Mouse (Mus musculus) thymus, postnatal 4 days (tissue): ENCODE results near the gene Smim20.

Experiments
- DNase-seq: peaks from one replicate; pipeline ENCODE4 v3.0.0; 2021

Smim20 gene

DNA sequence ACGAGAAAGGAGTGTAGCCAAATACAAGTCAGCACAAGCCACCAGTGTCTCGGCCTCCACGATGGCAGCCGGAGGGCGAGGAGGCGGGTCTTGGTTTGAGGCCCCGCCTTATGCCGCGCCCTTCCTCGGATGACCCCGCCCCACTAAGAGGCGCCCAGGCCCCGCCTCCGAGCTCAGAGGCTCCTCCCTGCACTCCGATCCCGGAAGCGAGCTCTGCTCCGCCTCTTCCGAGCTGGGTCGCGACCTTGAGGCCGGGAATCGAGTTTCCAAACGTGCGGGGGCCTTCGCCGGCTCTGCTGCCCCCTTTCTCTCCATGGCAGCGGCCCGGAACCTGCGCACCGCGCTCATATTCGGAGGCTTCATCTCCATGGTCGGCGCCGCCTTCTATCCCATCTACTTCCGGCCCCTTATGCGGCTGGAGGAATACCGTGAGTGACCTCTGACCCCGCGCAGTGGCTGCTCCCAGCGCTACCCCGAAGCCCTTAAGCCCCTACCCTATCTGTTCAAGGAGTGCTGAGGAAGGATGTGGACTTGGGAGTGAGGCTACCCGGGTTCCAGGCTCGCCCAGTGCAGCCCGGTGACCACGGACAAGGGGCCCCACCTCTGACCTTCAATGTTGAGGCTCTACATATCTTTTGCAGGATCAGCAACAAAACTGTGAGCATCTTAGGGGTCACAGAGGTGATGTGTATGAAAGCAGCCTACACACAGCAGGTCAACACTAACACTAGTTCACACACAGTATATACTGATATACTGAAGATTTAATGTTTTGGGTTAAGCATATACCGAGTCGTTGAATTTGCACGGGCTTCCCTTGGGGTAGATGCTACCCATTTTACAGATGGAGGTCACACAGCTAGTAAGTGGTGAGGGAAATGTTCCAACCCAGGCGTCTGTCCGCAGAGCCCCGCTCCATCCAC lies at the start of gene Smim20:
Gene Smim20 (plus strand): TSS at position 153 of the 923 bp plus-strand sequence.
- DNase-seq: peak; percentile 96

DNA sequence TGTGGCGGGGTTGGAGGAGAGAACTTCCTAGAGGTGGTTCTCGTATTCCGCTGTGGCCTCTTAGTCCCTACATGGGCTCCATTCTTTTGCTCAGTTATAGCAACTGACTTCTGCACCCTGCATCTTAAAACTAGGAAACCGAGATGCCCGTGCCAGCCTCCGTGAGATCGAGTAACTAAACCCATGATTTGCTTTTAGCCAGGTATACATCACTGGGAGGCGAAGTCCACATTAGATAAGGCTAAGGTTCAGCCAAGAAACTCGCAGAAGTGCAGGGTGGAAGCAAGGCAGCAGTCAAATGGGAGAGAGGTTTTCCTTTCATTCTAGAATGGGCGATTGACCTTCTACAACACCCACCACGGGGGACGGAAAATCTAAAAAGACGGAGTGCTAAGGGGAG lies 41.4 kb upstream of the Smim20 start:
- DNase-seq: no peak

DNA sequence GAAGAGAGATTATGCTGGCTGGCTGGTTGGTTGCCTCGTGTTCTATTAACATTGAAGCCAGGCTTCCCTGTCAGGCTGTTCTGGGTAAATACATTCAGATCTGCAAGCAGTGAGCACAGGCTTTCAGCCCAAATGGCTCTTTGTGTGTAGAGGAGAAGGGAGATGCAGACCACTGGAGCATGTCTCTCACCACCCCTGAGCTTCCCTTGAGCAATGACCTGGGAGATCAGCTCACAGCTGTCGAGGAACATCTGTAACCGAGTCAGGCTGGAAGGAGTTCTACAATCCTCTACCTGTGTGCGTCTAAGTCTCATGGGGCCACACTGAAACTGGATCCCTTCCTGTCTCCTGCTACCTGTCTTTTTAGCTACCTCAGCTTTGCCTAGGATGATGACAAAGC lies 36.3 kb upstream of the Smim20 start:
- DNase-seq: no peak

DNA sequence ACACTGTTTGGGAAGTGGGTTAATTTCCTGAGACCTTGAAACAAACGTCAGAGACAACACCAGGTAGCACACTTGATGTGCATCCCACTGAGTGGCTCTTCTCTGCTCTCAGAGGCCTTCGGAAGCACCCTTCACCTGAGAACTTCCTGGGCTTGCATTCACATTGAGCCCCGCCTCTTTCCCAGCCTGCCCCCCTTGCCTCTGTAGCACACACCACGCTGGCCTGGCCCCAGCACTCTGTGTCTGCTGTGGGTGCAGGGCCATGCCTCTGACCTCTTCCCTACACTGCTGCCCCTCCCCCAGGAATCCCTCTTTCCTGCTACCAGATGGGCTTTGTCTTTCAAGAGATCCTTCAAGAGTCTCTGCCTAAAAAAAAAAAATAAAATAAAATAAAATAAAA lies 31.3 kb upstream of the Smim20 start:
- DNase-seq: no peak

DNA sequence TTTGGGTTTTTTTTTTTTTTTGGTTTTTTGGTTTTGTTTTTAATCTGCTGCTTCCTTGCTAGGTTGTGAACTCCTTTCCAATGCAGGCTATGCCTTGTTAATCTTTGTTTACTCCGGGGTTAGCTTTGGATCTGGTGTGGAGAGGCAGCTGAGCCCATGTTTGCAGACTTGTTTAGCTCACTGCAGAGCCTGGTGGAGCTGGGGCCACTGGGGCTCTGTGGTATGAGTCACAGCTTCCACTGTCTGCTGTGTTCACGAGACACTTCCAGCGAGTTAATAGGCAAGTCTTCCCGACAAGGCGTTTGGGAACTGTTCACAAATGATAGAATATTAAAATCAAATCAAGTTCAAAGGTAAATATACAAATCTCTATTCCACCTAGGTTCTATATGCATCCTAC lies 30.7 kb upstream of the Smim20 start:
- DNase-seq: no peak

DNA sequence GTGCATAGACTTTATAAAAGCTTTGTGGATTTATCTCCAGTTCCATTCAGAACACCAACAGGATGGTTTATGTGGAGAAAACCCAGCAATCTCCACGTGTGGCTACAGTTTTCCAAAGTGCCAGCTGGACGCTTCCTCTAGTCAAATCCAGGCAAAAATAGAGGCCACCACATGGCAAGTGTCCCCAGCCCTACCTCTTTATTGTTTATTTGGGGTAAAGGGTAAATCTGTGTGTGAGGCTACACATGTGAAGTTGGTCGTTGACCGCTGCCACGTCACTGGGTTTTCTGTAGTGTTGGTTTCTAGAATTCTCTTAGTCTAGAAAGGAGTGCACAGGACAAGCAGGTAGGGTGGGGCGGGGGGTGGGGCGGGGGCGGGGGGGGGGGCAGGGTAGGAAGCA lies 30.1 kb upstream of the Smim20 start:
- DNase-seq: no peak

DNA sequence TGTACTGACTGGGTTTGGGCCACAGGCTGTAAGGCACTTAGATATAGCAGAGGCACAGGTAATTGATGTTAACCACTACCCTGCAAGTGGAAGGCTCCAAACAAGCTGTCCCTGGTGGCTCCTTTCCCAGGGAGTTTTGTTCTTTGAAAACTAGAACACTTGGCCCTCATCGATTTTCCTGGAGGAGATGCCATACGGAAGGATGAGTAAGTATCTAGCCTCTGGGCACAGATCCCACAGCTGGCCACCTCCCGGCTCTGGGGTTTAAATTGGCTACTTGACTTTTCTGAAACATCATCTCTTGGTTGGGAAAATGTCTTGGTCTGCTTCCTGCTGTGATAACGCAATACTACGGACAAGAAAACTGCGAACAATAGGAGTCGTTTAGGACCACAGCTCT lies 28.1 kb upstream of the Smim20 start:
- DNase-seq: no peak

DNA sequence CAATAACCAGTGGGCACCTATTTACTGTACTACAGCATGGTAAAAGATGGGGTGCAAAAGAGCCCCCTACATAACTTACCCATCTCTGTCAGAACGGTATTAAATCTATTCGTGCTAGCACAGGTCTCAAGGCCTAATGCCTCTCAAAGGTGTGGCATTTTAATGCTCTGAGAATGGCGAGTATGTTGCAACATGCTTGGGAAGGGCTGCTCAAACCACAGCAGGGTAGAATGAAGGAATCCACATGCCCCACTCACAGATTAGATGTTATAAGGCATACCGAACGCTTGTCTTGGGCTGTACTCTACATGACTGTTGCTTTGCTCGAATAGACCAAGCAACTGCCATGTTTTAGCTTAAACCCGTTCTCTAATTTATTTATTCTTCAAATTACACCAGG lies 27.7 kb upstream of the Smim20 start:
- no peak for DNase-seq

DNA sequence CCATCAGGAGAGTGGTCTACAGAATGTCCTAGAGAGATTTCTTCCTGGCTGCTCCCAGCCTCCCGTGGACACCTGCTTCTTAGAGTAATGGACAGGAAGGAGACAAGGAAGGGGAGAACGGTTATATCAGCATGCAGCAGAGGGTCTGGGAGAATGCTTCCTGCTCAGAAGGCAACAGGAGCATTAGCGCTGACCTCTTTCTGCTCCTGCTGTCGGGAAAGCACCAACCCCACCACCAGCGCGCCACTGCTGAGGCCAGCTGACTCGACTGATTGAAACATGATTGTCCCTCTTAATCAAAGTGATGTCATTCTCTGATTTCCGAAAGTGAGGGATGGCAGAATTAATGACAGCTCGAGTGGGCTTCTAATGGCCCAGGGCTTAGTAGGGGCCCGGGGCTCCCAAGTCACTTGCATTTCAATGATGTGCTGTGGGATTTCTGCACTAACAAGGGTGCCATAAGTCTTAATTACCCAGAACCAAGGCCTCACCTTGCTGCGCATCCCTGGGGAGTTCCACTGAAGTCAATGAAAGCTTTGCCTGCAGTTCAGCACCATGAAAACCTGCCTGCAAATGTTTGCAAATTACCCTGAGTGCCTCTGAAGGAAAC lies 26.9 kb upstream of the Smim20 start:
- DNase-seq: no peak

DNA sequence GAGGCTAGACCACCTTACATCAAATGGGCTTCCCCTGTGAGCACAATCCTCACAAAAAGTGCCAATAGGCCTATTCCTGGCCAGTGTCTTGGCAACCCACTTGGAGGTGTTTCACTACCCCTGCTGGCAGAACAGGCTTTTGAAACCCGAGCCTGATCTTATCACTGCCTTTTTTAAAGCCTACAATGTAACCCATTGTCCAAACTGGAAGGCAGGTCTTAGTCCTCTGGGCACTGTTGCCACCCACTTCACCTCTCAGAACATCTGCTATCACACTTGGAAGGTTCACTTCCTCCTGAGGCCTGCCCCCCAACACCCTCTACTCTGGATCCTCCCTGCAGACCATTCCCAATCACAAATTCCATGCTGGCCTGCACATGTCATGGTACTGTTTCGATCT lies 25.8 kb upstream of the Smim20 start:
- DNase-seq: no peak

DNA sequence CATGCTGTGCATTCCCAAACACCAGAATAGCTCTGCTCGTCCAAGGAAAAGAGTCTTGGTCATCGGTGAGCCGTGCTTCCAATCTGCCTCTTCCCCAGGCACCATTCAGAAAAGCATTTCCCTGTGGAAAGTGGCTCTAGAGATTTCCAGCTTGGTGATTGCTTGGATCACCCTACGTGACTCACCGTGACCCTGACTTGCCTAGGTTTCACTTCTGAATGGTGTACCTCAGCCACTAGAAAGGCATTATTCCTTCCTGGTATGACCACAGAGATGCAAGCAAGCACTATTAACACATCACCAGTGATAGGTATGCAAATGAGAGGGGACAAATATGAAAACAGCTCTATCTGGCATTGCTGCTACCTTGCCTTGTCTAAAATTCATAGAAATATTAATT lies 24.9 kb upstream of the Smim20 start:
- no peak for DNase-seq

DNA sequence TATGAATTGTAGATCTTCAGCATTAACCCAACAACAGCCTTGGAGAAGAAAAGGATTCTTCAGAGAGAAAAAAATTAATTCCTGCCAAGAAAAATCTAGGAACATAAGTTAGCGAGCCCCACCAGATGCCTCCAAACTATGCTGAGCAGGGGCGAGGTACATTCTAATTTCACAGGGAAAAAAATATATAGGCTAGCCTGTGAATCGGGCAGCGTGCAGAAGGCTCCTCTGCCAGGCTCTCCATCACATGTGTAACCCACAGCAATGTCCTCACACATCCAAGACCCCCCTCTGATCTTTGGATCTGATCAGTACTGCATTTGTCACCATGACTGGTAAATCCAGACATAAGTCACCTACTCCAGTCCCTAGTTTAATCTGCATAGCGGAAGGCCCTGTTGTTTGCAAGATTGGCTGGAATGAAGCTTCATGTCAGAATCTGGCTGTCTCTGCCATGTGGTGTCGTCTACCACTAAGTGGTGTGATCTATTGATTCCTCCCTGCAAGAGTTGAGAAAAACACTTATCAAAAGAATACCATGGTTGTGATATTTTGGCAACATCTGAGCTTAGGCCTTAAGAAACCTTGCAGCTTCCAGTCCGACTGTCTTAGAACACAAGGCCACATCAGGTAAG lies 23.9 kb upstream of the Smim20 start:
- no peak for DNase-seq

DNA sequence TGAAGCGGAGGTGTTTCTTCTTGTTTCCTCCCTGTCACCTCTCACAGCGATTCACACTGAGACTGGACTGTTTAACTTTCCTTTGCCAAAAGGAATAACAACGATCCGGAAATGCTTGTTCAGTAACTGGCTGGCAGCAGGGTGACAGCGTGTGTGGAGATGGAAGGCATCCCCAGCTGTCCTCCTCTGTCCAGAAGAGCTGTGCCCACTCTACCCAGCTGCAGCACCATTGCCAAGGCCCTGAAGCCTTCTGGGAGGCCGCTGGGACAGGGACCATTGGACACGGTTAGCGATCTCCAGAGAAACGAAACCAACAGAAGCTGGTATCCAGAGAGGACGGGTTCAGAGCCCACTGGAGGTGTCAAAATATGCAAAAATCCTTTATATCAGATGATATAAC lies 22.9 kb upstream of the Smim20 start:
- no peak for DNase-seq

DNA sequence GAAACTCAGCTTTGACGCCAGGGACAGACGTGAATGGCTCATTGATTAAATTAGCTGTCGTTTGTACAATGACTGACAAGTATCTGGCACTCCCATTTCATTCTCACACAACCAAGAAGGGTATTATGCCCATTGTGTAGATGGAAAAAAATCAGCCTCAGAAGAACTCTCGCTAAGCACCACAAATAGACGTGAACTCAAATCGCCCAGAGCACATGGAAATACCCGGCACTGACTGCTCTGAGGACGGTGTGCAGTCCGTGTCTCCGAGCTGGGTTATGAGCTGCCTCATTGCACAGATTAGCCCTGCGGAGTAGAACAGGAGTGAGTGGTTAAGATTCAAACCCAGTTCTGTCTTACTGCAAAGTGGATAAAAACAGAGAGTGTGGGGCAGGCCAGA lies 18.4 kb upstream of the Smim20 start:
- no peak for DNase-seq

DNA sequence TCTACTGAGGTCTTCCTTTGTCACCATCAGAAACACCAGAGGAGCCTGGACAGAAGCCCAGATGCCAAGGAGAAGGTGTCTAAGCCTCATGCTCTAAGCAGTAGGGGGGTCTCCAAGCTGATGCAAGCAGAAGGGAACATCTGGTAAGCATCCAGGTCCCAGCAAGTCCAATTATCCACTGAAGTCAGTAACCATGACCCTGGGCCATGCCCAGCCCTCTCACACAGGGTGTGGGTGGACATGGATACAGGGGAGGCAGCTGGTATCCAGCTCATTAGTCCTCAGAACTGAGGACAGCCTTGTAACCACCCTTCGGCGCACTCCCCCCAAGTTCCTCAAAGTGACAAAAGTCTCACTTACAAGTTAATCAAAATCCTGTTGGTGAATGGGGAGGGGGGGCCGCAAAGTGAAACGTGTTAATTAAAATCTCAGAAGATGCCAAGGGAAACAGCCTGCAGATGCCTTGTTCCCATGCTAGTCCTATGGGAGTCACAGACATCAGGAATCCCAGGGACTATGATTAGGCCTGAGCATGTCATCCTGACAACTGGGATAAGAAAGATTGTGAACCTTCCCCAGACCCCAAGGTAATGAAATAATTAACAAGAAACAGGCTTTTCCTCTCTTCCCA lies 17.3 kb upstream of the Smim20 start:
- DNase-seq: no peak

DNA sequence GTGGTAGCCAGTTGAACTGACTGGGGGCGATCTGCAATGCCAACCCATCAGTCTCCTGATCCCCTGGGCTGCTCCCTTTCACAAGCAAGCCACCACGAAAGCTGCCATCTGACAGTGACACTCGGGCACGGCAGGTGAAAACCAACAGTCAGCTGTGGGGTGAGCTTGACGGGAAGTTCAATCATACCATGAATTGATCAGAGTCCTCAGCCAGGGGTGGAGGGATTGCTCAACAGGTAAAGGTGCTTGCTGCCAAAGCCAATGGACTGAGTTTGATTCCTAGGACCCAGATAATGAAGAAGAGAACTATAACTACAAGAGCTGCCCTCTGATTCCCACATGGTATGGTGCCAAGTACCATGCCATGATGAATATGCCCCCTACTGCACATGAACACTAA lies 12.7 kb upstream of the Smim20 start:
- no peak for DNase-seq

DNA sequence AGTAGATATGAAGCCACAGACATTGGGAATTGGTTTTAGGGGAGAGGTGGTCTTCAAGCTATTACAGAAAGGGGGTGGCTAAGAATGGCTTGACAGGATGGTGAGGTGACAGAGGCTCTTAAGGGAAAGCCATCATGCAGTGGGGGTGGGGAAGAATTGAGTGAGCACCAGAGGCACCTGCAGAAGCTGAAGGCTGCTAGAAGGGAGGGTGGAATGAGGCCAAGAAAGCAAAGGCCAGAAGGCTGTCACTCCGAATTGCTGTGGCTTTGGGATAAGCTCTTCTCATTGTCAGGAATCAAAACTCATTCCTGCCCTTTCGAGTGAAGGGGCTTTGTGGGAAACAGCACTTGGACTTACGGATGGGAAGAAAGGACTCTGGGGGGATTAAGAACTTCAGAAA lies 12.1 kb upstream of the Smim20 start:
- DNase-seq: no peak

DNA sequence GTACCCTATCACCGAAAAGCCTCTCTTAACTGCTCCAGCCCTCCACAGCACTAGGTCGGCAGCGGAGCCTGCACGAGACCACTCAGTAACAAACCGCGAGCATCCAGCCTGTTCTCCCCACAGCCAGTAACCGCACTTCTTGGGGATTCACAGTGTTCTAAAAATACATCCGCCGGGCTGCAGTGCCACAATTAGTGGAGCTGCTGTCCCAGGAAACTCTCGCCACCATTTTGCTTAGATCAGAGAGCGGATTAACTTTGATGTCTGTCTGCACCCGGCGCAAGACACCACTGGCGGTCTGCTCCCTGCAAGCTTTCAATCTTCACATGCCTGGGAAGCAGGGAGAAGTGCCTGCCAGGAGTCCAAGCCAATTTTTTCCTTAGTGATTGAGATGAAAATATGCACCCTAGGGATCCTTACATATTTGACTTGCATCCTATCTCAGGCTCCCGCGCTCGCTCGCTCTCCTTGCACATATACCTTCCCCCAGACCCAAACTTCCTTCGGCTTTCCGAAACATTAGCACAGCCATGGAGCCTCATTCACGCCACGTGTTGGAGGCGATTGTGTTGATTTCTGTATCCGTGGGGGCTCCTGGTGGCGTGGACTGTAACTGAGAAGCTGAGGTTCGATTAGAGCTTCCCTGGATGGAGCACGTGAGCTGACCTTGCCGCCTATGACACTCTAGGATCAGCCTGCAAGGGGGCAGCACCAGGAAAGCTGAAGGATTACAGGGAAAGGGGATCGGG lies 8.7 kb upstream of the Smim20 start:
- peak; percentile 22 for DNase-seq

DNA sequence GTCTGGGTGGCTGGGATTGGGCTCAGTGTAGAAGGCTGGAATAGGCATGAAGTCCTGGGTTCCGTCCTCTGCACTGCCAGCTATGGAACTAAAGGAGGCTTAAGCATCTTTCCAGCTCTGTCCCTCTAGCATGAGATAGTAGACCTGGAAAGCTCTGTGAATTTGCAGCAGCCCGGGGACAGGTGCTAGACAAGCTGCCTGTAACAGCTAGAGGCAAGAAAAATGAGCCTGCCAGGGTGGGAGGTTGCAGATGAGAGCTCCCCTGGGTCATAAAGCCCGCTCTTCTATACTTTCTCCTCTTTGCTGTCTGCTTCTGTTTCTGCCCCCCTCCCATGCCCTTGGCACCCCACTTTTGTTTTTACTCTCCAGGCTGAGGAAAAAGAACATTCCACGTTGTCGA lies 7.0 kb upstream of the Smim20 start:
- DNase-seq: no peak

DNA sequence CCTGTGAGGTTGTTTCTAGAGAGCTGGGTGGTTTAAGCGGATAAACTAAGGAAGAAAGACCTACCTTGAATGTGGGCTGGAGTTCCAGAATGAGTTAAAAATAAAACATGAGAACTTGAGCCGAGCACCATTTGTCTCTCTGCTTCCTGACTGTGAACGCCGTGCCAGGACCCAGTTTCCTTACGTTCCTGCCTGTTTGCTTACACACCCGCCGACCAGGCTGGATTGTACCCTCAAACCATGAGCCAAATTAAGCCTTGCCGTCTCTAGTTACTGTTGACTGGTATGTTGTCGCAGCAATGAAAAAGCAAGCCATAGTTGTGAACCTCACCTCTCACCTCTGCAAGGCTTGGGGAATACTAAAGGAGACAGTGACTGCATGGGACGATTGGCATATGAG lies 4.9 kb upstream of the Smim20 start:
- no peak for DNase-seq

DNA sequence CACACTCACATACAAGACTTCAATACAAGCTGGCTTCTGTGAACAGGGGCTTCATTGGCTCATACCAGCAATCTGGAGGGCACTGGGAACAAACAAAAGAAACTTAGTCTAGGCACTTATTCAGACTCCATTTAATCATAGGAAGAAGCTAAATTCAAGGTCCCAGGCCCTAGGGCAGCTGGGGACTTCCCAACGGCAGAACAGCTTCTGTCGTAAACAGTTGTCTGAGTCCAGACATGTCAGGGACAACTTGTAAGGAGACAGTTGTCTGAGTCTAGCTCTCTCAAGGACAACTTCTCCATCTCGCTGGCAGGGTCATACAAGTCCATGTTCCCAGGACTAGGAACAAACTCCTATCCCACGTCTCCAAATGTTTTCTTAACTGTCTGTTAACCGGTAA lies 2.8 kb upstream of the Smim20 start:
- DNase-seq: no peak

DNA sequence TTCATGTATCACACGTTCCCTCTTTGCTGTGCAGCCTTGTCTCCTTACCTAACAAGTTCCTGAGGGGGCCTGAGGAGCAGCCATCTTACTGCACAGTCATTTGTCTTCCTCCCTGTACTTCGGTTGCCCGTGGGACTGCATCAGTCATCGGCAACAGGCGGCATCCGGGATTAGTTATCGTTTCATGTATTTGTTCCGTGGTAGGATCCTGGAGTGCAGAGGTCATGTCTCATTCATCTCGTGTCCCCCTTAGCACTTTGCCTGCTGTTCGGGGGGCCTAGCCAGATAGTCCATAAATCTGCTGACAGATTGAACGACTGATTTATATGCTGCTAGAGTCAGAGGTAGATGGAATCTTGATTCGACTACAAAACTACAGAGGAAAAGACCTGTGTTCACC lies 1.1 kb upstream of the Smim20 start:
- no peak for DNase-seq

DNA sequence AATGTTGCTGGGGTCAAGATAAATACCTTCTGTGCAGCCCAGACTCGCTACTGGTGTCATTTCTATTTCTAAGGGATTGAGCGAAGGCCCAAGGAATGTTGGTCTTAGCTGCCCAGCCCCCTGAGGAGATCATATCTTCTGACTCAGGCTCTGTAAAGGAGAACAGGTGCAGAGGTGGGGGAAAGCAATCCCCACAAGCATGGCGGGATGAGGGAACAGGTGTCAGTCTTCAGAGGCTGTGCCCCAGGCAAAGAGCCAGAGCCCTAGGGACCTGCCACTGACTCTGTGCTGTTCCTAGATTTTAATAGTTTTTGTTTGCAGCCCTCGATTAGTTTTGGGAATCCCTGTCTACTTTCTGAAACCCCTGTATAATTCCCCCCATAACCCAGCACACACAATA lies 702 bp upstream of the Smim20 start:
- DNase-seq: no peak
